Comparison of ENCODE assay signal across 33 mouse cellular contexts in genomic region chr5:90381458-90381857, GRCm38 (mm10). TPM values are rescaled to one million over a fixed set of nuclear protein-coding genes. Genes with fewer than 3 reads are reported as not detected.
A peak's percentile ranks its signal among the peaks of the same experiment; 100 is the strongest.
DNase-seq lines count a peak whose midpoint lies in the region; ATAC-seq and TF ChIP-seq lines count a peak whose summit lies in the region.
"Had no signal": no experiment of that assay in that cellular context is flagged by ENCODE, and none has a peak within 500 bp of the region (broad histone marks: within the 10 kb centered on the region; RNA-seq: fewer than 3 reads in every experiment).

No protein-coding gene starts in this region.

- no peak overlapping the region for H3K9ac ChIP-seq in lung, embryonic 14.5 days
- H3K9ac ChIP-seq: embryonic facial prominence, embryonic 12.5 days; forebrain, embryonic 15.5 days; hindbrain, embryonic 12.5 days; intestine, embryonic 15.5 days; limb, embryonic 13.5 days; liver, embryonic 12.5 days; liver, postnatal 0 days; midbrain, embryonic 12.5 days had no signal

- TF ChIP-seq POLR2A in lung, adult 2 months (IDR thresholded peaks at IDR 0.05; ENCODE audit: borderline replicate concordance, extremely low read depth, low read depth, low read length), result no peak

- no peak overlapping the region for H3K4me2 ChIP-seq in lung, embryonic 14.5 days
- H3K4me2 ChIP-seq: embryonic facial prominence, embryonic 12.5 days; forebrain, embryonic 15.5 days; heart, embryonic 11.5 days; hindbrain, embryonic 12.5 days; intestine, embryonic 15.5 days; limb, embryonic 13.5 days; liver, embryonic 12.5 days; midbrain, embryonic 12.5 days had no signal

- no peaks in the 10 kb centered on the region for H3K27me3 ChIP-seq in lung, embryonic 14.5 days (ENCODE audit: insufficient read depth, low read length)
- H3K27me3 ChIP-seq: embryonic facial prominence, embryonic 12.5 days; forebrain, embryonic 15.5 days; hindbrain, embryonic 12.5 days; intestine, embryonic 15.5 days; limb, embryonic 13.5 days; liver, embryonic 12.5 days; megakaryocyte, embryonic 14.5 days; midbrain, embryonic 12.5 days had no signal

- ATAC-seq in lung, embryonic 14.5 days (ENCODE audit: insufficient read depth), result no peak
- ATAC-seq: activated CD4-positive, CD25-positive, alpha-beta regulatory T cell, adult 4 months; forebrain, embryonic 15.5 days; hindbrain, postnatal 0 days; intestine, embryonic 15.5 days; liver, embryonic 12.5 days; liver, postnatal 0 days had no signal

- H3K36me3 ChIP-seq in lung, embryonic 14.5 days (ENCODE audit: insufficient read depth), result no peaks in the 10 kb centered on the region
- H3K36me3 ChIP-seq: embryonic facial prominence, embryonic 12.5 days; forebrain, embryonic 10.5 days; forebrain, embryonic 15.5 days; hindbrain, embryonic 12.5 days; intestine, embryonic 15.5 days; limb, embryonic 13.5 days; liver, embryonic 12.5 days; midbrain, embryonic 12.5 days had no signal

- WGBS in lung, embryonic 14.5 days, result 52% methylated on average over 4 of the region's 4 CpGs
- WGBS in lung, adult 2 months, result 42% methylated on average over 4 of the region's 4 CpGs

- H3K9me3 ChIP-seq in lung, embryonic 14.5 days (ENCODE audit: low read depth, low read length), result no peaks in the 10 kb centered on the region
- H3K9me3 ChIP-seq: embryonic facial prominence, embryonic 12.5 days; forebrain, embryonic 10.5 days; forebrain, embryonic 15.5 days; hindbrain, embryonic 12.5 days; intestine, embryonic 15.5 days; limb, embryonic 13.5 days; liver, embryonic 12.5 days; megakaryocyte, embryonic 14.5 days; midbrain, embryonic 12.5 days had no signal

- H3K27ac ChIP-seq in lung, embryonic 14.5 days (ENCODE audit: low read depth), result no peak overlapping the region
- H3K27ac ChIP-seq: embryonic facial prominence, embryonic 12.5 days; forebrain, embryonic 10.5 days; forebrain, embryonic 15.5 days; hindbrain, embryonic 12.5 days; hindbrain, postnatal 0 days; intestine, embryonic 15.5 days; limb, embryonic 13.5 days; liver, embryonic 12.5 days; midbrain, embryonic 12.5 days had no signal

- TF ChIP-seq CTCF in lung, embryonic 14.5 days (IDR thresholded peaks at IDR 0.05; ENCODE audit: low read depth), result no peak
- no peak for TF ChIP-seq CTCF in lung, adult 2 months (IDR thresholded peaks at IDR 0.05; ENCODE audit: insufficient read depth, low read length)

- no peaks in the 10 kb centered on the region for H3K4me1 ChIP-seq in lung, embryonic 14.5 days (ENCODE audit: insufficient read depth)
- 0 out of 2 replicates have a peak, but pooled peaks cover 2% of the 10 kb centered on the region for H3K4me1 ChIP-seq in lung, adult 2 months (ENCODE audit: control insufficient read depth, insufficient read depth, low read length)
- H3K4me1 ChIP-seq: embryonic facial prominence, embryonic 12.5 days; forebrain, embryonic 10.5 days; forebrain, embryonic 15.5 days; hindbrain, embryonic 12.5 days; intestine, embryonic 15.5 days; limb, embryonic 13.5 days; midbrain, embryonic 12.5 days had no signal

- H3K4me3 ChIP-seq in lung, embryonic 14.5 days (ENCODE audit: low read depth, low read length), result no peak overlapping the region
- H3K4me3 ChIP-seq in lung, adult 2 months (replicated peaks; ENCODE audit: extremely low read depth, low read depth, low read length), result no peak overlapping the region
- H3K4me3 ChIP-seq: embryonic facial prominence, embryonic 12.5 days; forebrain, embryonic 10.5 days; forebrain, embryonic 15.5 days; hindbrain, embryonic 12.5 days; intestine, embryonic 15.5 days; limb, embryonic 13.5 days; liver, embryonic 12.5 days; megakaryocyte, embryonic 14.5 days; midbrain, embryonic 12.5 days had no signal

- intact Hi-C loops in heart, postnatal 10 days (cut with DNase I), result no loop called here

- DNase-seq in heart, postnatal 10 days, result peak; percentile 15 to 20
- no peak for DNase-seq in heart, adult 8-10 months (ENCODE audit: low spot score)
- peak; percentile 76 for DNase-seq in lung, embryonic 14.5 days
- DNase-seq in lung, adult 2 months, result no peak
- peak; percentile 23 for DNase-seq in 3T3-L1 (ENCODE audit: low read depth, low spot score)
- DNase-seq in adipocyte (ENCODE audit: low spot score), result peak; percentile 71
- DNase-seq in ovary, adult 18-20 months (ENCODE audit: low spot score), result no peak
- DNase-seq: adrenal gland, adult 8-10 months; B cell, adult 2 months; cerebellum, adult 11 months; cerebellum, adult 9-10 months; cerebellum, postnatal 36 days; gastrocnemius, postnatal 25 days; heart, adult 11 months; kidney, adult 9 months; kidney, postnatal 14 days; layer of hippocampus, adult 9-11 months; liver, postnatal 0 days; retina, postnatal 1 day; right cerebral cortex, postnatal 14 days; thymus, postnatal 14 days had no signal

RNA-seq across cellular contexts. Expression of gene Gm9958, which starts 14.5 kb away (rescaled TPM):
- total RNA-seq in heart, postnatal 10 days (2021), result 1 to 10 TPM in 1 of 2 experiments, under 1 TPM in 1; 0.86 to 1.5 TPM
- under 1 TPM; 0.43 to 1.00 (median 0.73) TPM for total RNA-seq in heart, adult 8-10 months (2022)
- polyA plus RNA-seq in lung, embryonic 14.5 days (2014; fragmentation: Nextera tagmentation; extraction: Ambion mirVana), result 5.8 and 6.6 TPM in 2 replicates
- 0.57 and 1.8 TPM in 2 replicates for polyA plus RNA-seq in lung, adult 2 months (2012; rRNA removed)

RNA-seq across cellular contexts. Expression of gene Ankrd17, which starts 15.1 kb away (rescaled TPM):
- total RNA-seq in heart, postnatal 10 days (2021), result 10 to 100 TPM; 82.1 to 82.4 TPM
- 10 to 100 TPM; 59.6 to 66.5 (median 64.5) TPM for total RNA-seq in heart, adult 8-10 months (2022)
- 31.3 and 32.9 TPM in 2 replicates for polyA plus RNA-seq in lung, embryonic 14.5 days (2014; fragmentation: Nextera tagmentation; extraction: Ambion mirVana)
- polyA plus RNA-seq in lung, adult 2 months (2012; rRNA removed), result 16.2 and 22.4 TPM in 2 replicates

Comparison
In these comparisons a context has a peak if more than half of its experiments do, and no peak if none do; other contexts are left out.
1. DNase-seq: peak in heart, postnatal 10 days (2 of 2), lung, embryonic 14.5 days (single experiment), 3T3-L1 (single experiment) and adipocyte (single experiment); none in heart, adult 8-10 months (single experiment), lung, adult 2 months (single experiment) and ovary, adult 18-20 months (single experiment).